In genomic region chr6:139874418-139875176, GRCm38 (mm10) we compare ENCODE assay signal across 8 mouse cellular contexts.
A peak's percentile ranks its signal among the peaks of the same experiment; 100 is the strongest.
DNase-seq lines count a peak whose midpoint lies in the region; ATAC-seq and TF ChIP-seq lines count a peak whose summit lies in the region.

No protein-coding gene starts in this region.

- peak; percentile 61 for TF ChIP-seq CTCF in hindbrain, postnatal 0 days (IDR thresholded peaks at IDR 0.05; ENCODE audit: low read depth)

- no peak overlapping the region for H3K4me3 ChIP-seq in liver, embryonic 12.5 days
- no peak overlapping the region for H3K4me3 ChIP-seq in hindbrain, postnatal 0 days (ENCODE audit: low read length)

- H3K4me1 ChIP-seq in liver, embryonic 12.5 days: no peaks in the 10 kb centered on the region
- H3K4me1 ChIP-seq in hindbrain, postnatal 0 days (ENCODE audit: insufficient read depth, low read length): no peaks in the 10 kb centered on the region; the same call in 1 of the 2 replicates

- no peaks in the 10 kb centered on the region for H3K27me3 ChIP-seq in liver, embryonic 12.5 days (replicated peaks)
- no peaks in the 10 kb centered on the region for H3K27me3 ChIP-seq in hindbrain, postnatal 0 days (ENCODE audit: insufficient read depth, low read length)

- H3K27ac ChIP-seq in liver, embryonic 12.5 days: no peak overlapping the region
- no peak overlapping the region for H3K27ac ChIP-seq in hindbrain, postnatal 0 days

- DNase-seq in liver: peak; percentile 18
- peak; percentile 6 for DNase-seq in cerebellum, adult 11-12 months
- peak; percentile 73 for DNase-seq in hindbrain, postnatal 0 days (ENCODE audit: low spot score)
- peak; percentile 30 to 52 for DNase-seq in layer of hippocampus, postnatal 14 days (ENCODE audit: low spot score in 2 of 2)
- DNase-seq in urinary bladder, postnatal 36 days (ENCODE audit: low spot score in 2 of 2): peak; percentile 23 to 43

- H3K36me3 ChIP-seq in liver, embryonic 12.5 days: no peaks in the 10 kb centered on the region
- no peaks in the 10 kb centered on the region for H3K36me3 ChIP-seq in hindbrain, postnatal 0 days (ENCODE audit: insufficient read depth, low read length)

- no peak overlapping the region for H3K9ac ChIP-seq in liver, embryonic 12.5 days
- no peak overlapping the region for H3K9ac ChIP-seq in hindbrain, postnatal 0 days (replicated peaks; ENCODE audit: low read length)

- H3K9me3 ChIP-seq in liver, embryonic 12.5 days (replicated peaks): no peaks in the 10 kb centered on the region
- no peaks in the 10 kb centered on the region for H3K9me3 ChIP-seq in hindbrain, postnatal 0 days (ENCODE audit: low read length)

- H3K4me2 ChIP-seq in liver, embryonic 12.5 days: no peak overlapping the region
- H3K4me2 ChIP-seq in hindbrain, postnatal 0 days (ENCODE audit: low read depth, low read length): no peak overlapping the region

- WGBS in liver, embryonic 12.5 days (ENCODE audit: insufficient replicate concordance): 39% methylated on average over 3 of the region's 3 CpGs
- WGBS in hindbrain, postnatal 0 days: 36% methylated on average over 3 of the region's 3 CpGs

- ATAC-seq in liver, embryonic 12.5 days: no peak
- ATAC-seq in frontal cortex, adult (ENCODE audit: low TSS enrichment): peak; percentile 82
- ATAC-seq in hindbrain, postnatal 0 days: peak; percentile 43; the same call in 1 of the 2 replicates
- peak; percentile 91 for ATAC-seq in megakaryocyte progenitor cell, adult 5-6 weeks (replicated peaks; ENCODE audit: poor library complexity)

Comparison
In these comparisons a context has a peak if more than half of its experiments do, and no peak if none do; other contexts are left out.
1. DNase-seq: peak in every context shown above with its lines; median percentile 73 in hindbrain, postnatal 0 days; 41 in layer of hippocampus, postnatal 14 days; 33 in urinary bladder, postnatal 36 days; 18 in liver; 6 in cerebellum, adult 11-12 months.